Comparison of ENCODE assay signal across 9 mouse cellular contexts in the genomic region with DNA sequence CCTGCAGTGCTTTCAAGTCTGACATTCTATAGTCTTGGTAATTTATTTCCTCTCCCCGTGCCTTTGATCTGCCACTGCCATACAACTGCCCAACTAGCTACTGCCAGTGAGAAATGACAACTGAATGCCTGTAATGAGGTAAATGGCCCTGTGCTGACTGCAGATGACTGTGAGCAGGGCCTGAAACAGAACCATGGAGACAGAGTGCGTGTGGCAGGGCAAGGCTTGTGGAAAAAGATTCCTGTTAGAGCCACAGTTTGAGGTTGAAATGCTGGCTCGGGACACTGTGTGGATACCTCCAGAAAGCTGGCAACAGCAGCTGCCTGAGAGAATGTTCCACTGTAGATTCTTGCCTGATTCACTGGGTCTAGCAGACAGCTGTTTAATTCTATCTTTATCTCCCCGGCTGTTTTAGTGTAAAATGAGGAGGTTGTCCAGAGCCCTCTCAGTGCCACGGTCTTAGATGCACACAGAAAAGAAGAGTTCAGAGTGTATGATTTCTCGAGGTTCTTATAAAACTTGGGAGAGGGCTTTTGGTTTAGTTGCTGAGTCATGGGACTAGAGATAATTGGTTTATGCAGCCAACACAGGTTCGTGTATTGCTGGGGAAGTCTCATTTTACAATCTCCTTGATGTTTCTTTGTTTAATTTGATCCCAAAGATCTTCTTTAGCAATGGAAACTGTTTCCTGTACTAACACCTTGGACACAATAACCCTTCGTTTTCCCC. TPM values are rescaled to one million over a fixed set of nuclear protein-coding genes. Genes with fewer than 3 reads are reported as not detected.
DNase-seq lines count a peak whose midpoint lies in the region; ATAC-seq lines count a peak whose summit lies in the region.
"Had no signal": no experiment of that assay in that cellular context is flagged by ENCODE, and none has a peak within 500 bp of the region (broad histone marks: within the 10 kb centered on the region; RNA-seq: fewer than 3 reads in every experiment).

No protein-coding gene starts in this region.

- H3K4me1 ChIP-seq in heart, embryonic 11.5 days (ENCODE audit: control insufficient read depth, insufficient read depth, low read length): peaks cover 37% of the 10 kb centered on the region
- H3K4me1 ChIP-seq in embryonic facial prominence, embryonic 11.5 days (ENCODE audit: control insufficient read depth, insufficient read depth, low read length): peaks cover 10% of the 10 kb centered on the region
- H3K4me1 ChIP-seq in limb, embryonic 10.5 days: peaks cover 67% of the 10 kb centered on the region

- H3K4me2 ChIP-seq in heart, embryonic 11.5 days: no peak overlapping the region
- H3K4me2 ChIP-seq in embryonic facial prominence, embryonic 11.5 days (ENCODE audit: low read depth, low read length): no peak overlapping the region

- H3K9ac ChIP-seq in heart, embryonic 11.5 days (ENCODE audit: low read depth, low read length): peak overlapping the region; percentile 35; the same call in 1 of the 2 replicates
- H3K9ac ChIP-seq in embryonic facial prominence, embryonic 11.5 days (replicated peaks; ENCODE audit: low read length): peak overlapping the region; percentile 7; the same call in 1 of the 2 replicates

- H3K27me3 ChIP-seq in heart, embryonic 11.5 days (ENCODE audit: control insufficient read depth, insufficient read depth, low read length): no peaks in the 10 kb centered on the region
- H3K27me3 ChIP-seq in embryonic facial prominence, embryonic 11.5 days (ENCODE audit: control insufficient read depth, insufficient read depth, low read length): no peaks in the 10 kb centered on the region
- no peaks in the 10 kb centered on the region for H3K27me3 ChIP-seq in limb, embryonic 10.5 days (ENCODE audit: low read depth, poor library complexity, severe bottlenecking)

- 45% methylated on average over 8 of the region's 8 CpGs for WGBS in heart, embryonic 11.5 days (ENCODE audit: insufficient replicate concordance)
- 42% methylated on average over 8 of the region's 8 CpGs for WGBS in embryonic facial prominence, embryonic 11.5 days
- WGBS in limb, embryonic 10.5 days: 35% methylated on average over 8 of the region's 8 CpGs

- H3K9me3 ChIP-seq in heart, embryonic 11.5 days (replicated peaks; ENCODE audit: control insufficient read depth, low read length): no peaks in the 10 kb centered on the region
- H3K9me3 ChIP-seq in embryonic facial prominence, embryonic 11.5 days (replicated peaks; ENCODE audit: control insufficient read depth, low read length): no peaks in the 10 kb centered on the region
- H3K9me3 ChIP-seq in limb, embryonic 10.5 days (replicated peaks): no peaks in the 10 kb centered on the region

- no peak for DNase-seq in heart, adult 8-10 months (ENCODE audit: low spot score)
- DNase-seq in A20 (ENCODE audit: low read depth, low spot score): peak; percentile 58
- peak; percentile 34 for DNase-seq in embryonic facial prominence, embryonic 11.5 days (ENCODE audit: low spot score)
- no peak for DNase-seq in limb, embryonic 10.5 days (ENCODE audit: low spot score)
- DNase-seq in ovary, postnatal 36 days (ENCODE audit: low spot score): no peak
- DNase-seq in layer of hippocampus, adult 9-11 months: no peak
- no peak for DNase-seq in thymus, adult 18-20 months
- DNase-seq: cerebellum, adult 18-20 months had no signal

- H3K4me3 ChIP-seq in heart, embryonic 11.5 days (ENCODE audit: low read depth, low read length): no peak overlapping the region
- H3K4me3 ChIP-seq in embryonic facial prominence, embryonic 11.5 days (ENCODE audit: low read depth, low read length): no peak overlapping the region
- H3K4me3 ChIP-seq in limb, embryonic 10.5 days: no peak overlapping the region

- peaks cover 4% of the 10 kb centered on the region; the same call in 1 of the 2 replicates for H3K36me3 ChIP-seq in heart, embryonic 11.5 days (ENCODE audit: control insufficient read depth, insufficient read depth, low read length)
- H3K36me3 ChIP-seq in embryonic facial prominence, embryonic 11.5 days (replicated peaks; ENCODE audit: control insufficient read depth, insufficient read depth, low read depth, low read length): no peaks in the 10 kb centered on the region
- peaks cover 12% of the 10 kb centered on the region for H3K36me3 ChIP-seq in limb, embryonic 10.5 days

- peak overlapping the region; percentile 24 for H3K27ac ChIP-seq in heart, embryonic 11.5 days (ENCODE audit: low read depth, low read length)
- no peak overlapping the region; the same call in 1 of the 2 replicates for H3K27ac ChIP-seq in embryonic facial prominence, embryonic 11.5 days (replicated peaks; ENCODE audit: low read depth, low read length)
- peak overlapping the region; percentile 75 for H3K27ac ChIP-seq in limb, embryonic 10.5 days

- ATAC-seq in heart, embryonic 11.5 days (replicated peaks; ENCODE audit: insufficient number of reproducible peaks, low FRiP score, low TSS enrichment): no peak
- ATAC-seq in embryonic facial prominence, embryonic 11.5 days (replicated peaks; ENCODE audit: insufficient number of reproducible peaks, low FRiP score, low TSS enrichment, low read depth): no peak

RNA-seq across cellular contexts. Expression of a gene that starts 1.8 kb away (rescaled TPM):
- 2,057 and 2,150 TPM in 2 replicates for polyA plus RNA-seq in heart, embryonic 11.5 days (2014; fragmentation: Nextera tagmentation; extraction: Ambion mirVana)
- total RNA-seq in heart, adult 8-10 months (2022): 100 to 1,000 TPM; 110 to 133 (median 121) TPM
- 1,873 and 2,043 TPM in 2 replicates for polyA plus RNA-seq in embryonic facial prominence, embryonic 11.5 days (2014; fragmentation: Nextera tagmentation; extraction: Ambion mirVana)
- polyA plus RNA-seq in limb, embryonic 10.5 days (2016; fragmentation: Nextera tagmentation; extraction: Ambion mirVana): 3,103 and 4,103 TPM in 2 replicates

RNA-seq across cellular contexts. Expression of a gene that starts 33.6 kb away (rescaled TPM):
- polyA plus RNA-seq in heart, embryonic 11.5 days (2014; fragmentation: Nextera tagmentation; extraction: Ambion mirVana): 0.32 TPM in 1 of 2 replicates, not detected in the other
- total RNA-seq in heart, adult 8-10 months (2022): under 1 TPM in 1 of 4 experiments, not detected in 3; 0.29 TPM
- polyA plus RNA-seq in embryonic facial prominence, embryonic 11.5 days (2014; fragmentation: Nextera tagmentation; extraction: Ambion mirVana): 0.18 TPM in 1 of 2 replicates, not detected in the other
- not detected in 2 replicates for polyA plus RNA-seq in limb, embryonic 10.5 days (2016; fragmentation: Nextera tagmentation; extraction: Ambion mirVana)

RNA-seq across cellular contexts. Expression of a gene that starts 46.7 kb away (rescaled TPM):
- polyA plus RNA-seq in heart, embryonic 11.5 days (2014; fragmentation: Nextera tagmentation; extraction: Ambion mirVana): 26.0 and 29.1 TPM in 2 replicates
- total RNA-seq in heart, adult 8-10 months (2022): 10 to 100 TPM; 34.8 to 57.6 (median 51.3) TPM
- polyA plus RNA-seq in embryonic facial prominence, embryonic 11.5 days (2014; fragmentation: Nextera tagmentation; extraction: Ambion mirVana): 22.9 and 28.7 TPM in 2 replicates
- 34.0 and 40.3 TPM in 2 replicates for polyA plus RNA-seq in limb, embryonic 10.5 days (2016; fragmentation: Nextera tagmentation; extraction: Ambion mirVana)

Comparison
In these comparisons a context has a peak if more than half of its experiments do, and no peak if none do; other contexts are left out.
1. DNase-seq: peak in A20 (single experiment) and embryonic facial prominence, embryonic 11.5 days (single experiment); none in heart, adult 8-10 months (single experiment), limb, embryonic 10.5 days (single experiment), ovary, postnatal 36 days (single experiment), layer of hippocampus, adult 9-11 months (single experiment) and thymus, adult 18-20 months (0 of 2).